Mouse (Mus musculus) left cerebral cortex, postnatal 14 days (tissue): ENCODE data around the gene Kbtbd12. TPM values are rescaled to one million over a fixed set of nuclear protein-coding genes. Genes with fewer than 3 reads are reported as not detected.

Source experiments
- DNase-seq, 2 experiments: peaks; one replicate each; pipeline ENCODE4 v3.0.0; 2021 to 2022; ENCODE audit warnings: low spot score in 2 of 2, mixed read lengths in 1 of 2
- intact Hi-C: fragments of 180-260 bp; cut with DNase I; formaldehyde crosslinking; loops from one replicate; pipeline ENCODE4 v1.15.1; 2025
- total RNA-seq, 2 experiments: library from RNA; stranded (reverse); gene quantifications; 2 replicates each; pipeline ENCODE4 v1.2.3; 2021

Kbtbd12 gene
- total RNA-seq, 2 experiments from 2014 or later: 0.22 TPM; not detected in 1

- no peak for DNase-seq
- intact Hi-C loops: no loop called here
Measured at GRCm38 (mm10) chr6:88629821-88630220, 7.9 kb downstream of the Kbtbd12 start.

- DNase-seq: peak; percentile 57 to 67
- intact Hi-C loops: no loop called here
Measured at GRCm38 (mm10) chr6:88627317-88627811, 10.4 kb downstream of the Kbtbd12 start.

GRCm38 (mm10) chr6:88626912-88627311 lies 10.8 kb downstream of the Kbtbd12 start:
- intact Hi-C loops: no loop called here
- no peak for DNase-seq

DNA sequence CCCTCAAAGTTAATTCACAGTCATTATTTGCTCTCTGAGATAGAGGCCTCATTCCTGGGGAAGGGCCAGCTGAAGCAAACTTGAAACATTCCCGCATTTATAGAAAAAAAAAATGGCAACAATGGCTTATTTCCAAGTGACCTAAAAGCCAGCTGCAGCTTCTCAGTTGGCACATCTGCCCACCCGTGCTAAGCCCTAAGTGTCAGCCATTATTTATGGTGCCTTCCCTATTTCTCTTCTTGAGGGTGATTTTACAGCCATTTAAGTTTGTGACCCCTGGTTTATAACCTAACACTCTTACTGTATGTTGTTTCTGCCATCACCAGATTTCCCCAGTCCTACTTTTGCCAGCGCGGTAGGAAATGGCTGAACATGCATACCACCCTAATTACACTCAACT lies 11.3 kb downstream of the Kbtbd12 start:
- DNase-seq: no peak
- intact Hi-C loops: no loop called here

DNA sequence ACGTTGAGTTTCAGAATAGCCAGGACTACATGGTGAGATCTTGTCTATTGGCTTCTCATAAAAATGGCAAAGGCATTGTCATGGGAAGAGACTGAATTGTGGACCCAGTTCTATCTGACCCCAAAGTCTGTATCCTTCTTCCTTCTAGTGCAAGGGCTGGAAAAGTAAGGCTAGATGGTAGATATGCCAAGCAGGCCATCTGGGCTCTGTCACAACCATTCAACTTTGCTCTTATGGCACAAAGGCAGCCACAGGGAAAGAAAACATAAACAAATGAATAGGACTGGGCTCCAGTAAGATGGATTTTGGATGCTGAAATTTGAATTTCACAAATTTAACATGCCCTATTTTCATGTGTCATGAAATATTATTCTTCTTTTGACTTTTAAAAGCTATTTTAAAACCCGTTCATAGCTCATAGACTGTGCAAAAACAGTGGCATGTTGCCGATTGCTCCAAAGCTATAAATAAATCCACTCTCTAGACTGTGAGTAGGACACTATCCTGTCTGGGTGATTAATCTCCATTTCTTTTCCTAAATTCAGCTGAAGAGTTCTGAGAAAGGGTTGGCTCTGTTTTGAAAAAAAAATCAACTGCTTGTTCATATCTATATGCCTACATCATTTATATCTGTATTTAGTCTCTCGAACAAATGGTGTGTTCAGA lies 15.8 kb downstream of the Kbtbd12 start:
- no peak for DNase-seq
- intact Hi-C loops: no loop called here

DNA sequence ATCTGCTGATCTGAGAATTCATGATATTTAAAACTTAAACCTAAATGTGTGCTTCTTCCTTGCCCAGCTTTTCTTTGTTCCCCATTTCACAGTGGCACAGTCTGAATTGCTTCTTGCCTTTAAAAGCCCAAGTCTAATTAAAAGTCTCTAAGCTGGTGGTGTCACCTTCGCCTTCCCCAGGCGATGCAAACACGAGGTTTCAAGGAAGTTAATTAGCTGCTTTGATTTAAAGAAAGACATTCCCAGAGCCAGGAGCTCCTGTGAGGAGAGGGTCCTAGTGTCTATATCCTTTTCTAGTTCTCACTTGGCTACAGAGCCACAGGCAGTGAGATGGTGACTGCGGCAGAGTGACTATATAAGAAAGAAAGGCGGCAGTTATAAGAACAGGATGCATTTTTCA lies 18.2 kb downstream of the Kbtbd12 start:
- intact Hi-C loops: no loop called here
- DNase-seq: no peak

GRCm38 (mm10) chr6:88615352-88615751 lies 22.4 kb downstream of the Kbtbd12 start:
- intact Hi-C loops: no loop called here
- peak in 1 of 2 experiments; percentile 62 for DNase-seq

DNA sequence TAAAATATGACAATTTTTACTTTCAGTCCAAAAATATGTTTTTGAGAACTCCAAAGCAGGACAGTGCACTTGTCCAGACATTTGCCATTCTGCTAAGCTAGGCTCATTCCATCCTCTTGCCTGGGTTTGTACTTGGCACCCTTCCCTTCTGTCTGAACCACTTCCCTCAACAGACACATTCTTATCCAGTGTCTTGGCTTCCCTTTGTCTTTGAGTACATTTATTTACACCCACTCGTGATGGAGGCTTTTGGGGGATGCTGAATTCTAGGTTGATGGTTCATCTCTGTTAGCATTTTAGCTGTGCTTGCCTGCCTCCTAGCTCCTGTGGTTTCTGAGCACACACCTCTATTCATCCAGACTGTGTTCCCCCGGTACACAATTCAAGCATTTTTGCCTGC lies 31.3 kb downstream of the Kbtbd12 start:
- DNase-seq: no peak

GRCm38 (mm10) chr6:88605715-88606114 lies 32.0 kb downstream of the Kbtbd12 start:
- intact Hi-C loops: no loop called here
- DNase-seq: peak in 1 of 2 experiments; percentile 28

More for the DNA sequence above, 31.3 kb downstream of the Kbtbd12 start:
- intact Hi-C loops: no loop called here

DNA sequence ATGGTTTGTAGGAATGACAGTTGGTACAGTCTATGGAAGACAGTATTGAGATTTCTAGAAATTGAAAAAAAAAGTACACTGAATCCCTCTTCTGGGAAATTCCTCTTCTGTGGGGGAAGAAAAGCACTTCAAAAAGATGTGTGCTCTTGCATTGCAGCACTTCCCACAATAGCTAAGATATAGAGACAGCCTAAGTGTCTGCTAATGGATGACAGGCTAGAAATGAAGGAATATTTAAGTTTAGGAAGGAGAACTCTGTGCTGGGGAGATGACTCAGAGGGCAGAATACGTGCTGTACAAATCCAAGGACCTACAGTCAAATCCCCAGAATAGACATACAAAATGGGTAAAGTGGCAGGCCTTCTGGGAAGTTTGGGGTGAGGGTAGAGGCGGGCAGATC lies 32.5 kb downstream of the Kbtbd12 start:
- no peak for DNase-seq
- intact Hi-C loops: no loop called here

DNA sequence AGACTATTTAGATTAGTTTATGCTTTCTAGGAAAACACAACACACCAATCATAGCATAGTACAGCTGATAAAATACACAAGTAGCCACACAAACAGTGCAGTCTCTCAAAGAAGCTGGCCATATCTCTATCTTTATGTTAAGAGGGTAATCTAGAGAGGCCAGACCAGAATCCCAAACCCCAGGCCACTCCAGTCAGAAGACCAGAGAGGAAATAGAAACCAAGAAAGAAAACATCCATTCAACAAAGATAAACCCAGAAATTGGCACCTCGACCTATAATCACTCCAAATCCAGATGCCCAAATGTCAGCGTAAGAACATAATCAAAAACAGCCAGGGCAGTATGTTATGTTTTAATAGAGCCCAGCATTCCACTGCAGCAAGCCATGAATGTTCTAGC lies 41.6 kb downstream of the Kbtbd12 start:
- intact Hi-C loops: no loop called here

GRCm38 (mm10) chr6:88592367-88592766 lies 45.4 kb downstream of the Kbtbd12 start:
- no peak for DNase-seq
- intact Hi-C loops: no loop called here

More for the DNA sequence above, 41.6 kb downstream of the Kbtbd12 start:
- DNase-seq: no peak

GRCm38 (mm10) chr6:88590231-88590630 lies 47.5 kb downstream of the Kbtbd12 start:
- intact Hi-C loops: no loop called here
- no peak for DNase-seq

DNA sequence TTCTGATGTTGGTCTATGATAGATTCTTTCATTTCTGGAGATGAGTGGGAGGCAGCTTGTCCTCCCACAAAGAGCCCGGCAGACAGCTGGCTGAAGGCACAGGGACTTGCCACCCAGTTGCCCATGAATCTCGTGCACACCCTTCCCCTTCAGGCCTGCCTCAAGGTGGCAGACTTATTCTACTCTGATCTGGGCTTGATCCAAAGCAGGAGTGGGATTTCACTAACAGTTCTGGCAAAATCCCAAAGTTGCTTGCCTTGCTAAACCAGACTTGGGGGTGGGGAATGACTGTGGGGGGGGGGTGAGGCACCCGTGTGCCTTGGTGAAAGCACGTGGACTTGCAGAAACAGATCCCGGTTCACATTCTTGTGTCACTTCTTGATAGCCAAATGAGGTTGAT lies 48.2 kb downstream of the Kbtbd12 start:
- intact Hi-C loops: no loop called here
- DNase-seq: peak; percentile 56 to 67

DNA sequence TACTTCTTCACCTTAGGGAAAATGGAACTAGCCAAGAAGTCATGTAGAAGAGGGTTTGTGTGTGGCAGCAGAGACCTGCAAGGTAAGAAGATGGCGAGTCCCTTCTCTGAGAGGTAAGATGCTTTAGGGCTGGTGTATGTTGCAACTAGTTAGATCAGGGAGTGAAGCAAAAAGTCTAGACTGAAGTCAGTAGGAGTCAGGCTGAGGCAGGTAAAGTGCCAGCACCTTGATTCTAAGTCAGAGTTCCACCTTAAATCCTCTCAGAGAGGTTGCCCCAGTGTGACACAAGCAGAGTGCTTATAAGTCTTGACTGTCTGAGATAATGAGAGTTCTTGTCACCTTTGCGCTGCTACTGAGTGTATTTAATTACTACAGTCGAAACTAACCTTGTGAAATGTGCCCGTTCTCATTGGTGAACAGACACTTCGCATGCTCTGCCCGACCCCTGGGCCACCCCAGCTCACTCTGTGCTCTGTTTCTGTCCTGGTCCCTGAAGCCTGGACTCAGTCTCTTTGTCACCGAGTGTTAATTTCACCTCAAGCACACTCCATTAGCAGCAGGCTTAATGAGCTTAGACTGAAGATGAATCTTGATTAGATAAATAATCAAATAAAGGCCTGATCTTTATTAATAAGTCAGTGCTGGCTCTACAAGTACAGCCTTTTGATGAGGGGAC lies 49.0 kb downstream of the Kbtbd12 start:
- no peak for DNase-seq
- intact Hi-C loops: no loop called here

DNA sequence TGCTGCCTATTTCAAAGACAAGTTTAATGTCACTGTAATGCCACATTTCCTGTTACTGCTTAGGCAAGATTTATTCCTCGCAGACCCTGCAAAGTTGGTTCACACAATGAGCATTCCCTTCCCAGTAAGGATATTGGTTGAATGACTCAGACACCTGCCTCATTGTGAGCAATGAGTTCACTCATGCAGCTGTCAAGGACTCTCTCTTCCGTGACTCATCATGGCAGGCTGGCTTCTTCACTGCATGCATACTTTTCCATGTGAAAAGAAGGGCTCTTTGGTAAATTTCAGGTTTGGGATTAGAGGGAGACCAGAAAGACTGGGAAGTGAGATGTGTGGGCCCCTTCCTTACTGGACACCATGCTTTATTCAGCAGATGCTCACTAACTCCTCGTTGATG lies 50.7 kb downstream of the Kbtbd12 start:
- intact Hi-C loops: no loop called here
- no peak for DNase-seq

DNA sequence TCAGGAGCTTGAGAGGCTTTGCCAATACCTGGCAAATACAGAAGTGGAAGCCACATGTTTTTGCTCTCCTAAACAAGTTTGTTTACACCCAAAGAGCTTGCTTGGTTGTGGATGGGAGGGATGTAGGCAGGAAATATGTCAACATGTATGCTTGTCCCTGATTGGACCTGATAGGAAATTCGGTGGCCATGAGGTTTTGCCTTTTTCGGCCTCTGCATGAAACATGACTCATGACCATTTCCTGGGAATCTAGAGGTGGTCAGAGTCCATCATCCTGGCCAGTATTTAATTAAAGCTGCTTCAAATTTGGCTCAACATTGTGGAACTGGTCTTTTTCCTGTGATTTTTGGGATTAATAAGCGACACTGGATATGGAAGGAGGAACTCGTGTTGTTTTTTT lies 53.8 kb downstream of the Kbtbd12 start:
- DNase-seq: no peak
- intact Hi-C loops: no loop called here

DNA sequence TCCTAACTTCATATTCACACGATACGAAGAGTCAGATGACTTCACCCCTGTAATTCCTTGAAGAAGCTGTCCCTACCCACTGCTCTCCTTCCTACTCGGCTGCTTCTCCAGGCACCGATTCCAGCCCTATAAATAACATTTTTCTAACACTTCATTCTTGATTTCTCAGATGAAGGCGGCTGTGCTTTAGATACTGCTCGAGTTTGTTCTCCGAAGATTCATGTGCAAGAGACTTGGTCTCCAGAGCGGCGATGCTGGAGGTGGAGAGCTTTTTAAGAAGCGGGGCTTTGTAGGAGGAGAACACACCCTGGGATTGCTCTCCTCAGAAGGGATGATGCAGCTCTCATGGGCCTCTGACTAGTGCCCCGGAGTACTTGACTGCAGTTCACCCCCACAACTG lies 61.3 kb downstream of the Kbtbd12 start:
- intact Hi-C loops: no loop called here
- peak; percentile 67 to 85 for DNase-seq

DNA sequence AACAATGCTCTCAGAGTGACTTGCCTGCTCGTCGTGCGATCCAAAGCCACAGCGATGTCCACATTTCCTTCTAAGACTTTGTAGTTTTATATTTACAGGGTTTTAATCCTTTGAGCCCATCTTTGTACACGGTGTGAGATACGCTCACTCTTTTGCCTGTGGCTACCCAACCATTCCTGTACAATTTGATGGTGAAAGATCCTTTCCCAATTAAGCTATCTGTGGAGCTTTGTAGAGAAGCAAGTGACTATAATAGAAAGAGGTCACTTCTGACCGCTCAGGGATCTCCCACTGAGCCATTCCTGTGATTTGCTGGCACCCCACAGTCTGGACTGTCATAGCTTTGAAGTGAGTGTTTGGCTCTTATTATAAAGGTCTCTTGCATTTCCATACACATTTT lies 71.1 kb downstream of the Kbtbd12 start:
- DNase-seq: no peak
- intact Hi-C loops: no loop called here

DNA sequence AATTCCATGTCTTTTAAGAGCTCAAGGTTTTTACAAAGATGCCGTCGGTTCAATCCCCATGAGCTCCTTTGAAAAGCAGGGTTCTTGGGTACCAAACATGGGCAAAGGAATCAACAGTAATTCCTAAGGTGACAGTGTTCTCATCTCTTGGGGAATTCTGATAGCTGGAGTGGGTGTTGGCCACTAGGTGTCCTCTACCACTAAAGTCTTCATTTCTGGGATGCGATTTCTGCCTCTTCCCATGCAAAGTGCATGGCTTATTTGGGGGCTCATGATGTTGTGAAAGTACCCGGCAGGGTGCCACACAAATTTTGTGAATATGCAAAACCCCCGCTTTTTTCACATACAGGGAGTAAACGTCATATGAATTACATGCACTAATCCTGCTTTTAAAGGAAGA lies 72.7 kb downstream of the Kbtbd12 start:
- DNase-seq: peak; percentile 21 to 34
- intact Hi-C loops: no loop called here

- no peak for DNase-seq
- intact Hi-C loops: loop anchor here (5.0 kb wide), 1 partner anchor 267 kb away; no protein-coding TSS in a partner anchor
Measured at GRCm38 (mm10) chr6:88560156-88560555, 77.6 kb downstream of the Kbtbd12 start.
